Mouse (Mus musculus): ENCODE measurements around the gene Uaca.

The Uaca gene

GRCm38 (mm10) chr9:60885148-60885547 is 90.8 kb downstream of the Uaca start:
- DNase-seq (ENCODE audit: low read depth, low spot score) = no peak

GRCm38 (mm10) chr9:60886431-60887371 is 92.4 kb downstream of the Uaca start:
- no peak for DNase-seq (ENCODE audit: low read depth, low spot score)

GRCm38 (mm10) chr9:60887389-60887811 is 93.1 kb downstream of the Uaca start:
- DNase-seq (ENCODE audit: low read depth, low spot score) = no peak

GRCm38 (mm10) chr9:60893511-60893910 is 99.2 kb downstream of the Uaca start:
- DNase-seq (ENCODE audit: low read depth, low spot score) = no peak

- DNase-seq (ENCODE audit: low read depth, low spot score) = no peak
Observed at GRCm38 (mm10) chr9:60895486-60896110, 101.3 kb downstream of the Uaca start.

GRCm38 (mm10) chr9:60898291-60899020 is 104.1 kb downstream of the Uaca start:
- no peak for DNase-seq (ENCODE audit: low read depth, low spot score)

- DNase-seq (ENCODE audit: low read depth, low spot score) = no peak
Observed at GRCm38 (mm10) chr9:60899201-60899600, 104.9 kb downstream of the Uaca start.

GRCm38 (mm10) chr9:60899797-60900459 is 105.6 kb downstream of the Uaca start:
- DNase-seq (ENCODE audit: low read depth, low spot score) = no peak

- no peak for DNase-seq (ENCODE audit: low read depth, low spot score)
Observed at GRCm38 (mm10) chr9:60912266-60912665, 117.9 kb downstream of the Uaca start.

- DNase-seq (ENCODE audit: low read depth, low spot score) = no peak
Observed at GRCm38 (mm10) chr9:60913626-60914025, 119.3 kb downstream of the Uaca start.

- DNase-seq (ENCODE audit: low read depth, low spot score) = no peak
Observed at GRCm38 (mm10) chr9:60919936-60920672, 125.8 kb downstream of the Uaca start.

GRCm38 (mm10) chr9:60920673-60921062 is 126.3 kb downstream of the Uaca start:
- no peak for DNase-seq (ENCODE audit: low read depth, low spot score)

GRCm38 (mm10) chr9:60921287-60921686 is 126.9 kb downstream of the Uaca start:
- DNase-seq (ENCODE audit: low read depth, low spot score) = no peak

- DNase-seq (ENCODE audit: low read depth, low spot score) = no peak
Observed at GRCm38 (mm10) chr9:60921831-60922230, 127.5 kb downstream of the Uaca start.

GRCm38 (mm10) chr9:60926301-60926700 is 132.0 kb downstream of the Uaca start:
- DNase-seq (ENCODE audit: low read depth, low spot score) = no peak

GRCm38 (mm10) chr9:60929290-60929983 is 135.1 kb downstream of the Uaca start:
- no peak for DNase-seq (ENCODE audit: low read depth, low spot score)

All from c-Kit-negative CD71-positive TER-119-positive erythroid progenitor cells, embryonic 14.5 days (primary cell).